Mouse (Mus musculus) hindbrain, embryonic 10.5 days (tissue): Measurements from ENCODE around the gene Nmrk1. TPM values are rescaled to one million over a fixed set of nuclear protein-coding genes. Genes with fewer than 3 reads are reported as not detected.

Experiments
- DNase-seq: peaks from one replicate; pipeline ENCODE4 v3.0.0-alpha.2; 2017; ENCODE audit warnings: low spot score
- H3K27ac ChIP-seq: fragments of 300-500 bp; sonication (generic); 2 replicates; pipeline ENCODE4 v1.5.1; 2016; ENCODE audit warnings: mild to moderate bottlenecking, moderate library complexity
- H3K27me3 ChIP-seq: fragments of 300-500 bp; sonication (generic); 2 replicates; pipeline ENCODE4 v1.6.1; 2016; ENCODE audit warnings: mild to moderate bottlenecking; ENCODE audit not compliant: poor library complexity, insufficient read depth, severe bottlenecking
- H3K36me3 ChIP-seq: fragments of 300-500 bp; sonication (generic); 2 replicates; pipeline ENCODE4 v1.6.1; 2016; ENCODE audit warnings: mild to moderate bottlenecking, moderate library complexity
- H3K4me1 ChIP-seq: fragments of 300-500 bp; sonication (generic); replicated peaks from 2 replicates; pipeline ENCODE4 v1.6.1; 2016; ENCODE audit warnings: mild to moderate bottlenecking
- H3K4me3 ChIP-seq: fragments of 300-500 bp; sonication (generic); 2 replicates; pipeline ENCODE4 v1.5.1; 2016; ENCODE audit warnings: mild to moderate bottlenecking, moderate library complexity
- H3K9me3 ChIP-seq: fragments of 300-500 bp; sonication (generic); 2 replicates; pipeline ENCODE4 v1.6.1; 2016; ENCODE audit warnings: mild to moderate bottlenecking, moderate library complexity
- WGBS: fragments of 180-500 bp; shearing (Covaris S2); methylation state at CpG from one replicate; pipeline ENCODE4 v1.1.7; 2016; 5-methylcytosine and 5-hydroxymethylcytosine counted together
- polyA plus RNA-seq: library from polyadenylated mRNA; unstranded; fragments of >200 nt; fragmentation: Nextera tagmentation; extraction: Ambion mirVana; gene quantifications from 2 replicates; pipeline ENCODE4 v1.2.1, GENCODE M21; 2016

Gene Nmrk1
- polyA plus RNA-seq, 1 experiment from 2014 or later = 7.7 TPM

GRCm38 (mm10) chr19:18596876-18597275 is 34.9 kb upstream of the Nmrk1 start:
- Histone ChIP-seq H3K36me3 (no peaks in the 10 kb centered on the region), H3K27me3 (no peaks in the 10 kb centered on the region), H3K4me3 (no peak overlapping the region), H3K9me3 (no peaks in the 10 kb centered on the region), H3K4me1 (peaks cover 13% of the 10 kb centered on the region; the same call in 1 of the 2 replicates), H3K27ac (no peak overlapping the region)
- DNase-seq = no peak
- WGBS = 87% methylated on average over 5 of the region's 5 CpGs

- Histone ChIP-seq H3K4me1 (peaks cover 12% of the 10 kb centered on the region), H3K27me3 (no peaks in the 10 kb centered on the region), H3K4me3 (no peak overlapping the region), H3K9me3 (no peaks in the 10 kb centered on the region), H3K27ac (no peak overlapping the region), H3K36me3 (no peaks in the 10 kb centered on the region)
- 89% methylated on average over 6 of the region's 6 CpGs for WGBS
- no peak for DNase-seq
Measured at GRCm38 (mm10) chr19:18597772-18598171, 34.0 kb upstream of the Nmrk1 start.

GRCm38 (mm10) chr19:18598265-18598926 is 33.4 kb upstream of the Nmrk1 start:
- DNase-seq = no peak
- no peak overlapping the region for H3K27ac ChIP-seq
- WGBS = 90% methylated on average over 3 of the region's 3 CpGs
- H3K4me1 ChIP-seq = peaks cover 13% of the 10 kb centered on the region
- no peak overlapping the region for H3K4me3 ChIP-seq
- no peaks in the 10 kb centered on the region for H3K36me3 ChIP-seq
- no peaks in the 10 kb centered on the region for H3K9me3 ChIP-seq
- no peaks in the 10 kb centered on the region for H3K27me3 ChIP-seq

GRCm38 (mm10) chr19:18599051-18599450 is 32.7 kb upstream of the Nmrk1 start:
- no peak for DNase-seq
- Histone ChIP-seq H3K27ac (no peak overlapping the region), H3K27me3 (no peaks in the 10 kb centered on the region), H3K4me3 (no peak overlapping the region), H3K4me1 (peaks cover 18% of the 10 kb centered on the region), H3K36me3 (no peaks in the 10 kb centered on the region), H3K9me3 (no peaks in the 10 kb centered on the region)
- 80% methylated on average over 8 of the region's 8 CpGs for WGBS

GRCm38 (mm10) chr19:18599650-18600049 is 32.1 kb upstream of the Nmrk1 start:
- H3K36me3 ChIP-seq = no peaks in the 10 kb centered on the region
- no peak overlapping the region for H3K27ac ChIP-seq
- DNase-seq = no peak
- H3K4me1 ChIP-seq = peaks cover 18% of the 10 kb centered on the region
- no peaks in the 10 kb centered on the region for H3K9me3 ChIP-seq
- no peak overlapping the region for H3K4me3 ChIP-seq
- WGBS = 92% methylated on average over 5 of the region's 5 CpGs
- no peaks in the 10 kb centered on the region for H3K27me3 ChIP-seq

- 93% methylated on average over 9 of the region's 9 CpGs for WGBS
- Histone ChIP-seq H3K27me3 (no peaks in the 10 kb centered on the region), H3K27ac (no peak overlapping the region), H3K36me3 (no peaks in the 10 kb centered on the region), H3K9me3 (no peaks in the 10 kb centered on the region), H3K4me3 (no peak overlapping the region), H3K4me1 (peaks cover 13% of the 10 kb centered on the region)
- DNase-seq = no peak
Measured at GRCm38 (mm10) chr19:18600611-18601010, 31.1 kb upstream of the Nmrk1 start.

GRCm38 (mm10) chr19:18603011-18603410 is 28.7 kb upstream of the Nmrk1 start:
- Histone ChIP-seq H3K4me3 (no peak overlapping the region), H3K27me3 (no peaks in the 10 kb centered on the region), H3K9me3 (no peaks in the 10 kb centered on the region), H3K27ac (no peak overlapping the region), H3K4me1 (peaks cover 15% of the 10 kb centered on the region), H3K36me3 (no peaks in the 10 kb centered on the region)
- DNase-seq = no peak
- WGBS = 87% methylated on average over 6 of the region's 6 CpGs

- Histone ChIP-seq H3K4me3 (no peak overlapping the region), H3K27me3 (no peaks in the 10 kb centered on the region), H3K36me3 (no peaks in the 10 kb centered on the region), H3K27ac (no peak overlapping the region), H3K9me3 (no peaks in the 10 kb centered on the region), H3K4me1 (peaks cover 15% of the 10 kb centered on the region)
- DNase-seq = no peak
- WGBS = 62% methylated on average over 7 of the region's 7 CpGs
Measured at GRCm38 (mm10) chr19:18607907-18608306, 23.8 kb upstream of the Nmrk1 start.

GRCm38 (mm10) chr19:18608975-18609374 is 22.8 kb upstream of the Nmrk1 start:
- H3K4me3 ChIP-seq = no peak overlapping the region
- H3K27me3 ChIP-seq = no peaks in the 10 kb centered on the region
- WGBS = 58% methylated on average over 6 of the region's 6 CpGs
- no peaks in the 10 kb centered on the region for H3K9me3 ChIP-seq
- H3K36me3 ChIP-seq = no peaks in the 10 kb centered on the region
- H3K27ac ChIP-seq = no peak overlapping the region
- H3K4me1 ChIP-seq = peaks cover 9% of the 10 kb centered on the region; the same call in 1 of the 2 replicates
- no peak for DNase-seq

- peaks cover 3% of the 10 kb centered on the region; the same call in 1 of the 2 replicates for H3K4me1 ChIP-seq
- WGBS = 87% methylated on average over 7 of the region's 7 CpGs
Measured at GRCm38 (mm10) chr19:18614337-18614736, 17.4 kb upstream of the Nmrk1 start.

GRCm38 (mm10) chr19:18615680-18616240 is 16.0 kb upstream of the Nmrk1 start:
- H3K36me3 ChIP-seq = no peaks in the 10 kb centered on the region
- H3K9me3 ChIP-seq = no peaks in the 10 kb centered on the region
- H3K4me1 ChIP-seq = peaks cover 3% of the 10 kb centered on the region; the same call in 1 of the 2 replicates
- no peak for DNase-seq
- H3K27me3 ChIP-seq = no peaks in the 10 kb centered on the region
- no peak overlapping the region for H3K4me3 ChIP-seq
- 70% methylated on average over 9 of the region's 9 CpGs for WGBS
- no peak overlapping the region for H3K27ac ChIP-seq

More at GRCm38 (mm10) chr19:18614337-18614736, 17.4 kb upstream of the Nmrk1 start:
- no peaks in the 10 kb centered on the region for H3K9me3 ChIP-seq
- H3K36me3 ChIP-seq = no peaks in the 10 kb centered on the region
- H3K27me3 ChIP-seq = no peaks in the 10 kb centered on the region
- no peak for DNase-seq
- no peak overlapping the region for H3K4me3 ChIP-seq
- H3K27ac ChIP-seq = no peak overlapping the region

- H3K27ac ChIP-seq = no peak overlapping the region
- no peaks in the 10 kb centered on the region for H3K27me3 ChIP-seq
- no peaks in the 10 kb centered on the region for H3K36me3 ChIP-seq
- H3K9me3 ChIP-seq = no peaks in the 10 kb centered on the region
- no peak for DNase-seq
- WGBS = 93% methylated on average over 1 of the region's 1 CpGs
- peaks cover 3% of the 10 kb centered on the region; the same call in 1 of the 2 replicates for H3K4me1 ChIP-seq
- no peak overlapping the region for H3K4me3 ChIP-seq
Measured at GRCm38 (mm10) chr19:18617504-18617903, 14.2 kb upstream of the Nmrk1 start.

- no peak overlapping the region for H3K4me3 ChIP-seq
- no peaks in the 10 kb centered on the region; the same call in 1 of the 2 replicates for H3K4me1 ChIP-seq
- no peaks in the 10 kb centered on the region for H3K9me3 ChIP-seq
- no peak overlapping the region for H3K27ac ChIP-seq
- no peaks in the 10 kb centered on the region for H3K36me3 ChIP-seq
- WGBS = 83% methylated on average over 5 of the region's 5 CpGs
- DNase-seq = no peak
- no peaks in the 10 kb centered on the region for H3K27me3 ChIP-seq
Measured at GRCm38 (mm10) chr19:18619060-18619459, 12.7 kb upstream of the Nmrk1 start.
